Mouse (Mus musculus) thymus, adult 2 months (tissue): Measurements from ENCODE around the gene Ifng.

ENCODE experiments used
- CTCF ChIP-seq: fragments of 200-500 bp; IDR thresholded peaks from 2 replicates; pipeline ENCODE4 v1.5.1; 2012; ENCODE audit warnings: mild to moderate bottlenecking, control low read depth, low read length, moderate library complexity, borderline replicate concordance; ENCODE audit not compliant: control insufficient read depth, poor library complexity, insufficient read depth; ENCODE audit errors: extremely low read depth
- POLR2A ChIP-seq: fragments of 200-500 bp; IDR thresholded peaks from 2 replicates; pipeline ENCODE4 v1.6.1; 2012; ENCODE audit warnings: mild to moderate bottlenecking, low read length, control low read depth, moderate library complexity; ENCODE audit not compliant: control insufficient read depth, poor library complexity, insufficient read depth; ENCODE audit errors: extremely low read depth

DNA sequence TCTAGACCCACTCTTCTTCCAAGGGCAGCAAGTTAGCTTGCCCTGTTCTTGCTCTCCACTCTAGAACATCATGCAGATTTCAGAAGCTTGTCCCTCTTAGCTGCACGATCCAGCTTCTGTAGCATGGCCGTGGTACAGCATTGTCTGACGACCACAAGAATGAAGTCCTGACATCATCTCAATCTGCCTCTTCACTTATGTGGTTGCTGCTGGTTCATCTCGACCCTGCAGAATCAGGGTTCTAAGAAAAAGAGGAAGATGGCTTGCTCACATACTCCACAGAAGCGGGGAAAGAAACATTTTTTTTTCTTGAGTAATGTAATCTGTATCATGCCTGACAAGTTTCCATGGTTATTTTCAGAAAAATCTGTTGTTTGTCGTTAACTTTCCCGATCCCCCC, 39.9 kb downstream of the Ifng start:
- TF ChIP-seq CTCF (no peak), POLR2A (no peak)
